Mouse (Mus musculus): ENCODE results near the gene Ciapin1.
"Not testable (repeated sequence)": the region's sequence is repeated elsewhere in the genome, so short reads cannot be mapped to it uniquely, and the experiment has no call there.

- not testable (repeated sequence) for TF ChIP-seq CHD2 (IDR thresholded peaks at IDR 0.05; ENCODE audit: low read length); GATA1 (IDR thresholded peaks at IDR 0.05; ENCODE audit: low read depth, low read length); MAZ (IDR thresholded peaks at IDR 0.05; ENCODE audit: low read depth, low read length); NELFE (IDR thresholded peaks at IDR 0.05; ENCODE audit: low read depth, low read length); CTCF (IDR thresholded peaks at IDR 0.05 in 2 of 3, conservative IDR thresholded peaks at IDR 0.05 in 1 of 3; ENCODE audit: control insufficient read depth in 1 of 3, insufficient read depth in 1 of 3, low read depth in 2 of 3, low read length in 3 of 3, poor library complexity in 1 of 3, severe bottlenecking in 1 of 3); UBTF (IDR thresholded peaks at IDR 0.05; ENCODE audit: borderline replicate concordance, insufficient read depth, low read depth, low read length); POLR2A (IDR thresholded peaks at IDR 0.05; ENCODE audit: control insufficient read depth in 1 of 2, insufficient read depth in 1 of 2, low read depth in 1 of 2, low read length in 2 of 2, poor library complexity in 1 of 2); EP300 (IDR thresholded peaks at IDR 0.05; ENCODE audit: low read depth in 1 of 2, low read length in 2 of 2); POLR2AphosphoS5 (IDR thresholded peaks at IDR 0.05; ENCODE audit: borderline replicate concordance, low read depth, low read length); MAX (IDR thresholded peaks at IDR 0.05; ENCODE audit: low read length); POLR2AphosphoS2 (IDR thresholded peaks at IDR 0.05; ENCODE audit: low read length); JUND (IDR thresholded peaks at IDR 0.05; ENCODE audit: low read depth, low read length); CHD1 (IDR thresholded peaks at IDR 0.05; ENCODE audit: low read depth, low read length)
Measured at GRCm38 (mm10) chr8:94854761-94855160, 16.6 kb upstream of the Ciapin1 start.

Data from MEL (cell line).